Mouse (Mus musculus): ENCODE results near the gene Tnfrsf11a.
A peak's percentile ranks its signal among the peaks of the same experiment; 100 is the strongest.

Gene Tnfrsf11a

GRCm38 (mm10) chr1:105832784-105833183 lies 52.3 kb downstream of the Tnfrsf11a start:
- DNase-seq = no peak

DNA sequence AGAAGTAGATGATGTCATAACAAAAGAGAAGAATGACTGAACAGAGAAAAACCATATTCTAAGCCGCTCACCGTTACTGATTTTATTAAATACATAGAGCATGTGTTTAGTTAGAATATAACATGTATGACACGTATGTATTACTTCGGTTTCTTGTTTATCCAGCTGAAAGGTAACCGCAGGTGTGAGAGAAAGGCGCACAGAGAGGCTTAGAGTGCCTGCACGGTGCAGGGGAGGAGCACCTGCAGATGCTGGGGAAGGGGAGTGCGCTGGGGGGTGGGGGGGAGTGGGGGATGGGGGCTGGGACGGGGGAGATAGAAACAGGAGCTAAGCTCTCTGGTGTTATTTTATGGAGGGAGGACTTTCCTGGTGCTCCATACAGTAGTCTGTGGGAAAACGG lies 62.4 kb downstream of the Tnfrsf11a start:
- DNase-seq = no peak

- no peak for DNase-seq
Measured at GRCm38 (mm10) chr1:105843386-105843785, 62.9 kb downstream of the Tnfrsf11a start.

GRCm38 (mm10) chr1:105843856-105844255 lies 63.3 kb downstream of the Tnfrsf11a start:
- DNase-seq = no peak

DNA sequence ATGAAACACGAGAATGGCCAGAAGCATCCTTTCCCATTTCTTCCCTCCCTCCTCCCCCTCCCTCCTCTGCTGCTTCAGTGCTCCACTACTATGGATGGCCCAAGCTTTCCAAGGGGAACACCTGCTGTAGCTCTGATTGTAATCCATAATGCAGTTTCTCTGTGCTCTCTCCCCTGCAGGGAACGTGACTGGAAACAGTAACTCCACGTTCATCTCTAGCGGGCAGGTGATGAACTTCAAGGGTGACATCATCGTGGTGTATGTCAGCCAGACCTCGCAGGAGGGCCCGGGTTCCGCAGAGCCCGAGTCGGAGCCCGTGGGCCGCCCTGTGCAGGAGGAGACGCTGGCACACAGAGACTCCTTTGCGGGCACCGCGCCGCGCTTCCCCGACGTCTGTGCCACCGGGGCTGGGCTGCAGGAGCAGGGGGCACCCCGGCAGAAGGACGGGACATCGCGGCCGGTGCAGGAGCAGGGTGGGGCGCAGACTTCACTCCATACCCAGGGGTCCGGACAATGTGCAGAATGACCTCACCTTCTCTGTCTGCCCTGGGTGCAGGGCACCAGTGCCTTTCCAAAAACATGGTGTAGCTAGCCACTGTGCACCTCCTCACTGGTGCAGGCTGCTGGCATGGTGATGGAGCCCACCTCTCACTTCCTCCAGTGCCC lies 64.0 kb downstream of the Tnfrsf11a start:
- peak; percentile 5 for DNase-seq

- DNase-seq = no peak
Measured at GRCm38 (mm10) chr1:105846431-105846830, 65.9 kb downstream of the Tnfrsf11a start.

DNA sequence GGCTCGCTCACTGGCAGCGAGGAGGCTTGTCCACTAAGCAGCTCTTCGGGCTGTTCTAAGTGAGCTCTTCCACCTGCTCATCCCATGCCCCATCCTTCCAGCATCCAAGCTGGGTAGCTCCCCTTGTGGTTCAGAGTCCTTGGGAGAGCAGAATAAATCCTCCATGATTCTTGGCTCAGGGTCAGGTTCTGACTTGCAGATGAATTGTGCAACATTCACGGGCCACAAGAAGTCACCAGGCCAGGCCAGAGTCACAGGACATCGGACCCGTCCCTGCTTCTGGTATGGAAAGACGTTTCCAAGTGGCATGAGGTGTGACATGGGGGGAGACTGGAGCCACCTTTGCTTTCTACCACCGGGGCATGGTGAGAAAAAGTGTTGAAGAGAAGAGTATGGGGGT lies 68.3 kb downstream of the Tnfrsf11a start:
- no peak for DNase-seq

GRCm38 (mm10) chr1:105851341-105851740 lies 70.8 kb downstream of the Tnfrsf11a start:
- no peak for DNase-seq

DNA sequence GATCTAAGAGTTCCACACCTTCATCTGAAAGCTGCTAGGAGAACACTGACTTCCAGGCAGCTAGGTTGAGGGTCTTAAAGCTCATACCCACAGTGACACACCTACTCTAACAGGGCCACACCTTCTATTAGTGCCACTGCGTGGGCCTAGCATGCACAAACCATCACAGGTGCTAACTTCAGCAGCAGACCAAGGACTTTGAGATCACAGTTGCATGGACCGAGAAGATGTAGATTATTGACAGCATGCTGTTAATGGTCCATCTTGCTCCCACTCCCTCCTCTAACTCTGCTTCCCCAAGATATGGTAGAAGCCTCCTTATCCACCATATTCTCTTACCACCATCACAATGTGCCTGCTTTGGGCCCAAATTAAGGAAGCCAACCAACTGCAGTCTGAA lies 79.2 kb downstream of the Tnfrsf11a start:
- DNase-seq = no peak

DNA sequence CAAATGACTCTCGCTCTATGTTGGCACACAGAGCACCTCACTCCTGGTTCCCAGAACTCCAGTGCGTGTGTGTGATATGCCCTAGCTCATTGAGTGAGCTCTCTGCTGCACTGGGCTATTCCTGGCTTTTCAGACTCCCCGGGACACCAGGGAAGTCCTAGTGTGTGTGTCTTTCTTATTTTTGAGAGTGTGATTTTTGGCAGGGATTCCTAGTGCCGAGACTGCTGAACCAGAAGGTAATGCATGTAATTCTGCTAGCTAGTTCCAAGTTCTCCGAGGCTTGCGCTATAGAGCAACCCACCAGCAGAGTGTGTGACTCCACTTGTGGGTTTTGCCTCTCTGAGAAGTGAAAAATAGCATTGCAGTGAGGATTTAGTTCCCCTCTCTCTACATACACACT lies 96.1 kb downstream of the Tnfrsf11a start:
- no peak for DNase-seq

DNA sequence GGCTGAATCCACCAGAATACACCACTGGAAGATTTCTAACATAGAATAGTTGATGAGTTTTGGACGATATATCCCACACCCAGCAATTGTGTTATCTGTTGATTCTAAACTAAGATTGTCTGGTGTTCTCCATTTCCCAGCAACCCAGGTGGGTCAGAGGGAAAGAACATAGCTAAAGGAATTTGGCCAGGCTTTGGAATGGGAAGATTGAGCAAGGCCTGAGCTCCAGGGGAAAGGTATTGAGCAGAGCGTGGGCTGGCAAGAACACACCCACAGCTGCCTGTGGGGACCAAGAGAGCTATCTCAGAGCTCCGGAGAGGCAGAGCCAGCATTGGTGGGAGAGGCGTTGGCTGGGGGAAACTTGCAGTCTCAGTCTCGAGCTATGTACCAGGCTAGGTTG lies 97.3 kb downstream of the Tnfrsf11a start:
- DNase-seq = no peak

- no peak for DNase-seq
Measured at GRCm38 (mm10) chr1:105878416-105878815, 97.9 kb downstream of the Tnfrsf11a start.

DNA sequence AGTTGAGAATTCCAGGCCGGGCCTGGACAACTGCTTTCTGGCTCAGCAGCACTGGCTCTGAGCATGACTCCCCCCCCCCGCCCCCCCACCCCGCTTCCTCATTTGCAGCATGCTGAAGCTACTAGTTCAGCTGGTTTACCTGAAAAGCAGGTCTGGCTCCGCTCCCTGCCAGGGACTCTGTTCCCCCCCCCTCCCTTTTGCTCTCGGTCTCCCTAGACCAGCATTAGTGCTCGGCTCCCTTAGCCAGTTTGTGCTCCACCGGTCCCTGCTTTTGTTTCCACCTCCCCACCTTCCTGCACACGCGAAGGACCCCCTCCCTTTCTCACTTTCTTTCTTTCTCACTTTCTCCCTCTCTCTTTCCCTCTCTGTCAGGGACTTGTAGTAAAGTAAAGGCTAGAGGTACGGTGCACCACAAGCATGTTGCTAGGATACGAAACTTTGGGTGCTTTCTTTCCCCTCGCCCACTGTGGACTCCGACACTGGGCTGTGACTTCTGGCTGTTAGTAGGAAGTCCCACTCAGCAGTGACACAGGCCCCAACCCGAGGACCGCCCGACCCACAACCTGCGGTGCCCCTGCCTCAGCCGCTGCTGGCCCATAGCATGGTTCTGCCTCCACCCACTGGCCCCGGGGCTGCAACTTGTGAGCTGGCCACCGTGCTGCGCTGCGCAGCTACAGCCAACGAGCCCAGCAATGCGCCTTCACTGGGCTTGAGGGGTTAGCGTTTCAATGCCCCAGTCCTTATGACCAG lies 100.2 kb downstream of the Tnfrsf11a start:
- DNase-seq = no peak

DNA sequence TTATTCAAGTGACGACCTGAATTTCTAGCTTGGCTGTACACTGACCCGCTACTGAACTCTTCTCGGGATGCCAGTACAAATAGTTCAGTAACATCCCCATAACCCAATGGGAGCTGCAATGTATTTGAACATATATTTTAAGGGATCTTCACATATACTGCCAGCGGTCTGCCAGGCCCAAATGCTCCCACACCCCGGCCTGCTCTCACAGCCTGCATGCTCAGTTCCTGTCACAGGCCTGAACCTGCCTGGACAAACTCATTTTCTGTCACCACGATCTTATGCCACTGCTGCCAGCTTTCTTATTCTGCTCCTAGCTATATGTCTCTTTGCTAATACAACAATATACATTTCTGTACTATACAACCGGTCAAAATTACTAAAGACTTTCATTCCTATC lies 100.9 kb downstream of the Tnfrsf11a start:
- no peak for DNase-seq

DNA sequence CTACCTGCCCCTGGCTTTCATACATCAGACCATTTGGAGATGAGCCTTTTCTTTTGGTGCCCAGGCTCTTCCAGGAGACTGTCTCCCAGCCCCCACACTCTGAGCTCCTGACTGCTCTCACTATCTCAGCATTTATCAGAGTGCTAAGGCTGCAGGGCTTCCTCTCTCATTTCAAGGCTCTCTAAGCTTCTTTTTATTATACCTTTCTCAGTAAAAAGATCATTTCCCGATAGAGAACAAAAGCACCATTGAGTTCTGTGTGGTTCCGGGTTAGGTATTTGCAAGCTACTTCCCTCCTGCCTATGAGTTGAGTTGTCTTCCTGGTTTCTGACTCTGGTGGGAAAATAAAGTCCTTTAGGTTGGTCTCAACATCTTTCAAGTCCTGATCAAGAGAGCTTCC lies 103.0 kb downstream of the Tnfrsf11a start:
- DNase-seq = no peak

DNA sequence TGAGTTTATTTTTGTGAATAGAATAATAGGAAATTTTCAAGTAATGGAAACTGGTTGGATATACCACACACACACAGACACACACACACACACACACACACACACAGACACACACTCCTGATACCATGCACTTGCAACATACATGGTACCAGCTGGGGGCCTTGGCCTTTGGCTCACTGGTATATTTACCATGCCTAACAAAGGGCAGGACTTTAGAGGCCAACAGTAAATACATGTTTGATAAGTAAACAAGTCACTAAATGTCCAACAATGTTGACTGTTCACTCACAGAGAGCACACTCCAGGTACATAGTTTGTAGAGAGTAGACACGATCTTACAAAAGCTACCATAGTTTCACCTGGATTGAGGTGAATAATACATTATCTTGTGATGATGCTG lies 104.6 kb downstream of the Tnfrsf11a start:
- no peak for DNase-seq

- DNase-seq = no peak
Measured at GRCm38 (mm10) chr1:105885575-105885974, 105.1 kb downstream of the Tnfrsf11a start.

DNA sequence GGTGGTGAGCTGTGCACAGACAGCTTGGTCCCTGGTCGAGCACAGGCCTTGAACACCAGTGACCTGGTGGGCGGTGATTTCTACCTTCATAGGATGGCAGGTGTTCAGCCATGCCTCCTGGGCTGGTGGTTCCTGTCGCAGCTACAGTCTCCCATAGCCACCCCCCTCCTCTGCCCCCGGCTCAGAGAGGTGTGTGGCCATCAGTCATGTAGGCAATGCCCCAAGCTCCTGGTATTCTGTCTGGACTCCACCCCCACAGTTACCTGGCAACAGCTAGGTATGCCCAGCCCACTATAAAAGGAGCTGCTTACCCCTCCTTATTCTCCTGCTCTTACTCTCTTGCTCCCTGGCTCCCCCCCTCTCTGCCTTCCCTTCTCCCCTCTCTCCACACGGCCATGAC lies 105.8 kb downstream of the Tnfrsf11a start:
- DNase-seq = no peak

DNA sequence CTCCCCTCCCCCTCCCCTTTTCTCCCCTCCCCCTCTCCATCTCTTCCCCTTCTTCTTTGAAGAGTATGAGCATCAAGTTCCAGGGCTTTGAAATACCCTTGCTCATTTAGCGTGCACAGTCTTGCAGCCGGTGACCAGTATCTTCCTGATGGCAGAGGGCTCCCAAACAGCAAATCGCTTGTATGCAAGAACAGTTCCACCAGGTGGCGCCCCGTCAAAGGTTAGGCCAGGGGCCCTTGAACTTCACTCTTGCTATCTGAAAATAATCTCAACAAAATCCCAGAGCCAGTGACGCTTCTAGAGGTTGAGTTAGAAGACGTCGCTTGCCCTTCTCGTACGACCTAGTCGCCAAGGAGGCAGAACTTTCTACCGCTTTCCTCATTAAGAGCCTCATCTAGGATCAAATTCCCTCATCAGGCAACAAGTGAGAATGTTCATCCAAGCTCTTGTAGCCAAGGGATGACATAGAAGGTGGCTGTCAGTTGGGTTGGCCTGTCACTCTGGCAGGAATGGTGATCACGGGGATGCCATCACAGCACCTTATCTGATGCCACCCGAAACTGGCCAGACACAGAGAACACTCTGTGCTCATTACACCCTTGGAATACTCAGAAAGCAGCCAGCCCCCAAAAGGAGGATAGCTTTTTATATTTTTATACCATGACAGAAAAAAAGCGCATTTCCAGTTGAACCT lies 110.7 kb downstream of the Tnfrsf11a start:
- peak; percentile 88 for DNase-seq

GRCm38 (mm10) chr1:105895019-105895418 lies 114.5 kb downstream of the Tnfrsf11a start:
- no peak for DNase-seq
